Mouse (Mus musculus): ENCODE measurements at regions not wholly inside any gene's neighbourhood (a gene's known extent, or its start where the extent isn't known, plus 50 kb on each side); places are given as distances from the start of the nearest gene placed in this dataset.

DNA sequence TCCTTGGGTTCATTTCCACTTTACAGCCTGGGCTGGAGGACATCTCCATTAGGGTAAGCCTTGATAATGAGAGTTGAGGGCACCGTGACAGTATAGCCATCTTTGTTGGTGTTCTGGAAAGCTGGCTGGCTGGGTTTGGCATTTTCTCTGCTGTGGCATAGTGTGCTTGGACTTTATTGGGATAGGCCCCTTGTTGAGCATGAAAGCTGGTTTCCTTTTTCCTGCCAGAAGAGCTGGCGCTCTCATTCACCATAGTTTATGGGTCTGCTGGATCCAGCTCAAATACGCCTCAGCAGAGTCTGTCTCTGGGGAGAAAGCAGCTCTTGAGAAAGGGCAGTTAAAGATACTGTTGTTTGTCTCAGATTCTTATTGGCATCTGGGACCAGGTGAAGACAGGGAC is 300.0 kb downstream of the Emp1 start:
- Histone ChIP-seq H3K27ac (ENCODE audit: control insufficient read depth, insufficient read depth, low read depth, low read length) (no peak overlapping the region), H3K27me3 (ENCODE audit: control insufficient read depth, insufficient read depth, low read length) (no peaks in the 10 kb centered on the region), H3K36me3 (ENCODE audit: control insufficient read depth, insufficient read depth, low read length) (no peaks in the 10 kb centered on the region), H3K4me3 (ENCODE audit: control insufficient read depth, low read depth, low read length) (no peak overlapping the region), H3K4me1 (ENCODE audit: control insufficient read depth, insufficient read depth, low read length) (no peaks in the 10 kb centered on the region)
- TF ChIP-seq POLR2A (IDR thresholded peaks at IDR 0.05; ENCODE audit: control insufficient read depth, low read depth, low read length) (no peak), CTCF (IDR thresholded peaks at IDR 0.05; ENCODE audit: control insufficient read depth, insufficient read depth, insufficient replicate concordance, low read depth, low read length) (no peak)

DNA sequence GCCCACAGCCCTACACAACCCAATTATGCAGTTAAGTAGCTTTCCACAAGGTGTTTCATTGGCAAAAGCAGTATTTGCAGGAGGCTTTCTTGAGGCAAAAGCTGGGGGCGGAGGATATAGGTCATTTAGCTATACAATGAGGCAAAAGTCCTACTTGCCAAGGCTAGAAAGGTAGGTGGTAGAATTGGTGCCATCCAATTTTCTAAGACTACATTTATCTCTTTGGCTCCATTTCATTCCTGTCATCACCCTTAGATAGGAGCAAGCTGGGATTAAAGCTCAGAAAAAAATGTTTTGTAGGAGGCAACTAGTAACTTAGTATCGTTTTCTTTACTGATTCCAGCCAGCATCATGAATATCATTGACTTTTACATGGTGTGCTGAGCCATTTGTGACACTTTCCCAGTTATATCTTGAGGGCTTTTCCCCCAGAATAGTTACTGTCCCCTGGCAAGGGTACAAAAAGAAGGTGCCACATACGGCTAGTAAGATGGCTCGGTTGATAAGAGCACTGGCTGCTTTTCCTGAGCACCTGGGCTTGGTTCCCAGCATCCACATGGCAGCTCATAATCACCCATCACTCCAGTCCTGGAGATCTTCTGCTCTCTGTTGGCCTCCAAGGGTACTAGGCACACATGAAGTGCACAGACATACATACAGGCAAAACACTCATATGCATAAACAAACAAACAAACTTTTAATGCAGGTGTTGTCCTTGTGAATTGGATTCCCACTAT is 300.6 kb downstream of the Emp1 start:
- H3K27ac ChIP-seq (ENCODE audit: control insufficient read depth, insufficient read depth, low read depth, low read length) = no peak overlapping the region
- TF ChIP-seq CTCF (IDR thresholded peaks at IDR 0.05; ENCODE audit: control insufficient read depth, insufficient read depth, insufficient replicate concordance, low read depth, low read length) = no peak
- no peak for TF ChIP-seq POLR2A (IDR thresholded peaks at IDR 0.05; ENCODE audit: control insufficient read depth, low read depth, low read length)
- no peaks in the 10 kb centered on the region for H3K36me3 ChIP-seq (ENCODE audit: control insufficient read depth, insufficient read depth, low read length)
- no peaks in the 10 kb centered on the region for H3K4me1 ChIP-seq (ENCODE audit: control insufficient read depth, insufficient read depth, low read length)
- H3K27me3 ChIP-seq (ENCODE audit: control insufficient read depth, insufficient read depth, low read length) = no peaks in the 10 kb centered on the region
- no peak overlapping the region for H3K4me3 ChIP-seq (ENCODE audit: control insufficient read depth, low read depth, low read length)
